Mouse (Mus musculus): ENCODE results near the gene Casp7.
A peak's percentile ranks its signal among the peaks of the same experiment; 100 is the strongest.
"Not testable (repeated sequence)": the region's sequence is repeated elsewhere in the genome, so short reads cannot be mapped to it uniquely, and the experiment has no call there.

The Casp7 gene

GRCm38 (mm10) chr19:56396669-56397621 lies at the start of gene Casp7:
Gene Casp7 (plus strand): TSS chr19:56397129.
- DNase-seq (ENCODE audit: low spot score), result peak; percentile 63

- peak; percentile 44 for DNase-seq (ENCODE audit: low spot score)
These were observed 47.6 kb upstream of the Casp7 start for GRCm38 (mm10) chr19:56349295-56349694.

- no peak for DNase-seq (ENCODE audit: low spot score)
These were observed 43.2 kb upstream of the Casp7 start for GRCm38 (mm10) chr19:56353689-56354088.

GRCm38 (mm10) chr19:56355201-56355600 lies 41.7 kb upstream of the Casp7 start:
- no peak for DNase-seq (ENCODE audit: low spot score)

GRCm38 (mm10) chr19:56356480-56357373 lies 40.2 kb upstream of the Casp7 start:
- DNase-seq (ENCODE audit: low spot score), result peak; percentile 77

- not testable (repeated sequence) for DNase-seq (ENCODE audit: low spot score)
These were observed 39.6 kb upstream of the Casp7 start for GRCm38 (mm10) chr19:56357374-56357708.

- DNase-seq (ENCODE audit: low spot score), result no peak
These were observed 38.0 kb upstream of the Casp7 start for GRCm38 (mm10) chr19:56358890-56359289.

- no peak for DNase-seq (ENCODE audit: low spot score)
These were observed 33.0 kb upstream of the Casp7 start for GRCm38 (mm10) chr19:56363721-56364460.

- no peak for DNase-seq (ENCODE audit: low spot score)
These were observed 32.4 kb upstream of the Casp7 start for GRCm38 (mm10) chr19:56364563-56364962.

GRCm38 (mm10) chr19:56366168-56366567 lies 30.8 kb upstream of the Casp7 start:
- DNase-seq (ENCODE audit: low spot score), result no peak

GRCm38 (mm10) chr19:56366625-56367024 lies 30.3 kb upstream of the Casp7 start:
- no peak for DNase-seq (ENCODE audit: low spot score)

GRCm38 (mm10) chr19:56367778-56368177 lies 29.2 kb upstream of the Casp7 start:
- DNase-seq (ENCODE audit: low spot score), result no peak

- no peak for DNase-seq (ENCODE audit: low spot score)
These were observed 28.0 kb upstream of the Casp7 start for GRCm38 (mm10) chr19:56368912-56369311.

GRCm38 (mm10) chr19:56370389-56371150 lies 26.4 kb upstream of the Casp7 start:
- DNase-seq (ENCODE audit: low spot score), result no peak

GRCm38 (mm10) chr19:56372226-56372625 lies 24.7 kb upstream of the Casp7 start:
- DNase-seq (ENCODE audit: low spot score), result no peak

GRCm38 (mm10) chr19:56373246-56373645 lies 23.7 kb upstream of the Casp7 start:
- DNase-seq (ENCODE audit: low spot score), result peak; percentile 60

GRCm38 (mm10) chr19:56374011-56374410 lies 22.9 kb upstream of the Casp7 start:
- DNase-seq (ENCODE audit: low spot score), result peak; percentile 53

GRCm38 (mm10) chr19:56378007-56378406 lies 18.9 kb upstream of the Casp7 start:
- no peak for DNase-seq (ENCODE audit: low spot score)

- no peak for DNase-seq (ENCODE audit: low spot score)
These were observed 18.3 kb upstream of the Casp7 start for GRCm38 (mm10) chr19:56378554-56379172.

GRCm38 (mm10) chr19:56380341-56380740 lies 16.6 kb upstream of the Casp7 start:
- no peak for DNase-seq (ENCODE audit: low spot score)

GRCm38 (mm10) chr19:56381407-56381806 lies 15.5 kb upstream of the Casp7 start:
- DNase-seq (ENCODE audit: low spot score), result no peak
